Mouse (Mus musculus) liver, embryonic 13.5 days (tissue): ENCODE data around the gene Mybpc1. TPM values are rescaled to one million over a fixed set of nuclear protein-coding genes. Genes with fewer than 3 reads are reported as not detected.
"Not testable (repeated sequence)": the region's sequence is repeated elsewhere in the genome, so short reads cannot be mapped to it uniquely, and the experiment has no call there.

Experiments
- ATAC-seq: fragments of 200-750 bp; cut with Nextera tagmentation; 2 replicates; pipeline ENCODE4 v1.8.0; 2017; ENCODE audit warnings: low read depth, mild to moderate bottlenecking, moderate number of reproducible peaks, moderate library complexity
- DNase-seq: peaks from one replicate; pipeline ENCODE4 v3.0.0; 2022
- H3K27ac ChIP-seq: fragments of 300-500 bp; sonication (generic); 2 replicates; pipeline ENCODE4 v1.5.1; 2015; ENCODE audit warnings: moderate library complexity, mild to moderate bottlenecking, inconsistent platforms
- H3K27me3 ChIP-seq: fragments of 300-500 bp; sonication (generic); 2 replicates; pipeline ENCODE4 v1.6.1; 2015; ENCODE audit warnings: mild to moderate bottlenecking, inconsistent platforms
- H3K36me3 ChIP-seq: fragments of 300-500 bp; sonication (generic); 2 replicates; pipeline ENCODE4 v1.6.1; 2015; ENCODE audit warnings: mild to moderate bottlenecking, inconsistent platforms
- H3K4me1 ChIP-seq: fragments of 300-500 bp; sonication (generic); replicated peaks from 2 replicates; pipeline ENCODE4 v1.6.1; 2015; ENCODE audit warnings: inconsistent platforms
- H3K4me2 ChIP-seq: fragments of 300-500 bp; sonication (generic); 2 replicates; pipeline ENCODE4 v1.6.1; 2015; ENCODE audit warnings: inconsistent platforms, mild to moderate bottlenecking, moderate library complexity
- H3K4me3 ChIP-seq: fragments of 300-500 bp; sonication (generic); replicated peaks from 2 replicates; pipeline ENCODE4 v1.5.1; 2015; ENCODE audit warnings: mild to moderate bottlenecking, inconsistent platforms
- H3K9ac ChIP-seq: fragments of 300-500 bp; sonication (generic); 2 replicates; pipeline ENCODE4 v1.6.1; 2015; ENCODE audit warnings: mild to moderate bottlenecking, inconsistent platforms
- H3K9me3 ChIP-seq: fragments of 300-500 bp; sonication (generic); replicated peaks from 2 replicates; pipeline ENCODE4 v1.6.1; 2016; ENCODE audit warnings: inconsistent platforms
- WGBS: fragments of 180-500 bp; shearing (Covaris S2); methylation state at CpG from one replicate; pipeline ENCODE4 v1.1.7; 2015; ENCODE audit not compliant: insufficient replicate concordance; 5-methylcytosine and 5-hydroxymethylcytosine counted together
- polyA plus RNA-seq: library from polyadenylated mRNA; unstranded; fragments of >200 nt; fragmentation: Nextera tagmentation; extraction: Ambion mirVana; gene quantifications from 2 replicates; pipeline ENCODE4 v1.2.1, GENCODE M21; 2015

Mybpc1 gene
- polyA plus RNA-seq, 1 experiment from 2014 or later = 0.62 TPM

- ATAC-seq = no peak
- no peaks in the 10 kb centered on the region for H3K4me1 ChIP-seq
- WGBS = 57% methylated on average over 3 of the region's 3 CpGs
These were observed 54.7 kb downstream of the Mybpc1 start for GRCm38 (mm10) chr10:88550225-88550624.

GRCm38 (mm10) chr10:88547635-88548034 lies 57.3 kb downstream of the Mybpc1 start:
- Histone ChIP-seq H3K9me3 (no peaks in the 10 kb centered on the region), H3K4me1 (no peaks in the 10 kb centered on the region), H3K36me3 (no peaks in the 10 kb centered on the region), H3K4me2 (no peak overlapping the region), H3K9ac (no peak overlapping the region), H3K27me3 (no peaks in the 10 kb centered on the region), H3K27ac (no peak overlapping the region), H3K4me3 (no peak overlapping the region)
- WGBS = 34% methylated on average over 2 of the region's 2 CpGs
- ATAC-seq (no peak), DNase-seq (no peak)

More at GRCm38 (mm10) chr10:88550225-88550624, 54.7 kb downstream of the Mybpc1 start:
- Histone ChIP-seq H3K36me3 (no peaks in the 10 kb centered on the region), H3K4me2 (no peak overlapping the region), H3K9me3 (no peaks in the 10 kb centered on the region), H3K27ac (no peak overlapping the region), H3K4me3 (no peak overlapping the region), H3K27me3 (no peaks in the 10 kb centered on the region), H3K9ac (no peak overlapping the region)
- no peak for DNase-seq

DNA sequence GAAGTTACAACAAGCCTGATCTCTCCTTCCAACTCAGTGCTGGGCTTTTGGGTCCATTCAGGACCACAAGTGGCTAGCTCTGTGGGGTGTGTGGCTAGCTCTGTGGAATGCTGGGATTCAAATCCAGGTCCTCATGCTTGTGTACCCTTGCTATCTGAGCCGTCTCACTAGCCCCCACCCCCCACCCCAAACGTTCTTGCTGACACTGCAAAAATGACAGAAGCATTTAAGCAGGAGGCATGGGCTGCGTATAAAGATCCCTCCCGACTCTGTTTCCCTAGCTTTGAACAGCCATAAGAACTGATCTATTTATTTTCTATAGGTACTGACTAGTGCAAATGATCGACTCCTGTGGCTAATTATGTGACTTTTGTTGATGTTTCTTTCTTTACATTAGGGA lies 74.3 kb downstream of the Mybpc1 start:
- ATAC-seq (no peak), DNase-seq (no peak)
- no peaks in the 10 kb centered on the region for H3K9me3 ChIP-seq
- no peaks in the 10 kb centered on the region for H3K4me1 ChIP-seq
- H3K27ac ChIP-seq = no peak overlapping the region
- no peaks in the 10 kb centered on the region for H3K36me3 ChIP-seq
- no peak overlapping the region for H3K9ac ChIP-seq
- H3K27me3 ChIP-seq = no peaks in the 10 kb centered on the region
- no peak overlapping the region for H3K4me3 ChIP-seq
- 52% methylated on average over 5 of the region's 5 CpGs for WGBS
- H3K4me2 ChIP-seq = no peak overlapping the region

GRCm38 (mm10) chr10:88524016-88524415 lies 80.9 kb downstream of the Mybpc1 start:
- Histone ChIP-seq H3K4me1 (no peaks in the 10 kb centered on the region), H3K9me3 (no peaks in the 10 kb centered on the region), H3K4me3 (no peak overlapping the region), H3K9ac (no peak overlapping the region), H3K4me2 (no peak overlapping the region), H3K27ac (no peak overlapping the region), H3K36me3 (no peaks in the 10 kb centered on the region), H3K27me3 (no peaks in the 10 kb centered on the region)
- ATAC-seq = no peak
- no peak for DNase-seq
- WGBS = 68% methylated on average over 2 of the region's 2 CpGs

DNA sequence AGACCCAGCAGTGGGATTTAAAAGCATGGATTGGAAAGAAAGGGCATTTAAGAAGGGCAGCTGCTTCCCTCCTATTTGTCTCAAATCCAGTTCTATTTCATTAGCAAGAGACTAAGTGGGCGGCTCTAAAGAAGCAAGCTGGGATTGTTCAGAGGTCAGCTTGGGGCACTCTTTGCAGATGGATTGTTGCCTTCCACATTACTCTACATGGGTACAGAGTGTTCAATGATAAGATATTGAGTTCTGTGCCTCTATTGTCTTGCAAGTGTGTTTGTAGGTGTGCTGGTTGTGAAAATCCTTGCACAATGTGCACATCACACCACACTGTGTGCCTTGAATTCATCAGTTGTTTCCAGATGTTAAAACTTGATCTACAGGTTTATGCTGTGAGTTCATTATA lies 81.7 kb downstream of the Mybpc1 start:
- no peak overlapping the region for H3K4me3 ChIP-seq
- no peaks in the 10 kb centered on the region for H3K27me3 ChIP-seq
- no peaks in the 10 kb centered on the region for H3K36me3 ChIP-seq
- H3K9ac ChIP-seq = no peak overlapping the region
- H3K27ac ChIP-seq = no peak overlapping the region
- ATAC-seq (no peak), DNase-seq (no peak)
- H3K9me3 ChIP-seq = no peaks in the 10 kb centered on the region
- no peaks in the 10 kb centered on the region for H3K4me1 ChIP-seq
- 63% methylated on average over 1 of the region's 1 CpGs for WGBS
- no peak overlapping the region for H3K4me2 ChIP-seq

DNA sequence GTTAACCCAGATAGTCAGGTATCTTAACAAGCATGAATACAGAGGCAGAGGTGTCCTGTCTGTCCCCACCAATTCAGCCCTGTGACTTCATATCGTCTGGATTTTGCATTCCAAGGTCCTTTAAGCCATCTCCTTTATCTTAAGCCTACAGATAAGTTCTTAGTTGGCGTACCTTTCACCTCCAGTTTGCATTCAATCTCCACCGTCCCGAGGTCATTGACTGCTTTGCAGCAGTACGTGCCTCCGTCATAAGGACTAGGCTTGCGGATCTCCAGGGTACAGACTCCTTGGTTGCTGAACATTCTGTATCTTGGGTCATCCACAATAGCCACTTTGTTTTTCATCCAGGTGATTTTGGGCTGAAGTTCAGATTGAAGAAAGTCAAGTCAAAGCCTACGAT lies 82.2 kb downstream of the Mybpc1 start:
- no peak for ATAC-seq
- H3K9ac ChIP-seq = no peak overlapping the region
- DNase-seq = no peak
- H3K36me3 ChIP-seq = no peaks in the 10 kb centered on the region
- H3K4me2 ChIP-seq = no peak overlapping the region
- no peaks in the 10 kb centered on the region for H3K4me1 ChIP-seq
- WGBS = 57% methylated on average over 8 of the region's 8 CpGs
- no peak overlapping the region for H3K27ac ChIP-seq
- no peaks in the 10 kb centered on the region for H3K9me3 ChIP-seq
- H3K27me3 ChIP-seq = no peaks in the 10 kb centered on the region
- H3K4me3 ChIP-seq = no peak overlapping the region

- not testable (repeated sequence) for H3K36me3 ChIP-seq, H3K4me3 ChIP-seq, H3K9ac ChIP-seq, ATAC-seq, H3K4me2 ChIP-seq, H3K9me3 ChIP-seq, DNase-seq, H3K27ac ChIP-seq, H3K27me3 ChIP-seq, H3K4me1 ChIP-seq
- 83% methylated on average over 7 of the region's 7 CpGs for WGBS
These were observed 89.9 kb downstream of the Mybpc1 start for GRCm38 (mm10) chr10:88515049-88515448.

DNA sequence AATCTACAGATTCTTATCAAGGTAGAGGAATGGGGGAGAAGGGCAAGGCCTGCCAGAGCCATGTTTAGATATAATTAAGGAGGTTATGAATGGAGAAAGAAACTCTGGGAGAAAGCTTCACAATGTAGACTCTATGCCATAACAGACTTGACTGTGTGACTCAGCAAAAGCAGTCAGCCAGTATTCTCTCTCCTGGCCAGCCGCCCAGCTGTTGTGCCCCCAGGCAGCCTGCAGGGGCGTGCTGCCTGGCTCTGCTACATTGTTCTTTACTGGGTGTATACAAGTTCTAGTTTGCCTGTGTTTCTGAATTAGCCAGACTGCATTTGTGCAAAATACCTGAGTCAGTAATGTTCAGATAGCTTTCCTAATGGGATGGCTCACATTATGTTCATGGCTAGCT lies 90.5 kb downstream of the Mybpc1 start:
- ATAC-seq = peak; percentile 76
- 38% methylated on average over 2 of the region's 2 CpGs for WGBS
- Histone ChIP-seq H3K9me3 (no peaks in the 10 kb centered on the region), H3K27me3 (no peaks in the 10 kb centered on the region), H3K9ac (no peak overlapping the region), H3K36me3 (no peaks in the 10 kb centered on the region), H3K4me3 (no peak overlapping the region), H3K27ac (no peak overlapping the region), H3K4me1 (peaks cover 4% of the 10 kb centered on the region; the same call in 1 of the 2 replicates), H3K4me2 (no peak overlapping the region)
- DNase-seq = peak; percentile 48

GRCm38 (mm10) chr10:88513574-88514135 lies 91.3 kb downstream of the Mybpc1 start:
- peaks cover 4% of the 10 kb centered on the region; the same call in 1 of the 2 replicates for H3K4me1 ChIP-seq
- H3K9ac ChIP-seq = no peak overlapping the region
- H3K4me2 ChIP-seq = no peak overlapping the region
- no peaks in the 10 kb centered on the region for H3K9me3 ChIP-seq
- H3K27ac ChIP-seq = no peak overlapping the region
- H3K27me3 ChIP-seq = no peaks in the 10 kb centered on the region
- no peaks in the 10 kb centered on the region for H3K36me3 ChIP-seq
- H3K4me3 ChIP-seq = no peak overlapping the region
- DNase-seq (no peak), ATAC-seq (no peak)
- WGBS = 46% methylated on average over 8 of the region's 8 CpGs

DNA sequence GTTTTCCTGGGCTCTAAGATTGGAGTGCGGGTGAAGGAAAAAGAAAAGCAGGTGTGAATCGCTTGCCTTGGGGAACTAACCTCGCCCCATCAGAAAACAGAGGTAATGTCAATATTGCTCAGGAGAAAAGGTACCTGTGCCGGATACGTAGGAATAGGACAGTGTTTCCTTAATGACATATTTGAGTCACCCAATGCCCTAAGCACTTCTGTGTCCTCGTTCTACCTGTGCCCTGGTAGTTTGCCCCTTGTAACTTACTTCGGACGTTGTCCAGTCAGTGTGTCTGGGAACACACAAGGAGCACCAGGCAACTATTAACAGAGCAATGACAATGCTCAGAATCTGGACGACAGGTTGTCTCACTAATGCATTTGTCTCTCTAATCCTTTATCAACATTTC lies 93.6 kb downstream of the Mybpc1 start:
- Histone ChIP-seq H3K27ac (no peak overlapping the region), H3K4me2 (no peak overlapping the region), H3K36me3 (no peaks in the 10 kb centered on the region), H3K4me3 (no peak overlapping the region), H3K9me3 (no peaks in the 10 kb centered on the region), H3K9ac (no peak overlapping the region), H3K4me1 (peaks cover 4% of the 10 kb centered on the region; the same call in 1 of the 2 replicates), H3K27me3 (no peaks in the 10 kb centered on the region)
- WGBS = 76% methylated on average over 9 of the region's 9 CpGs
- ATAC-seq (no peak), DNase-seq (no peak)

GRCm38 (mm10) chr10:88510503-88511271 lies 94.3 kb downstream of the Mybpc1 start:
- ATAC-seq (no peak), DNase-seq (no peak)
- Histone ChIP-seq H3K27ac (no peak overlapping the region), H3K9ac (no peak overlapping the region), H3K4me2 (no peak overlapping the region), H3K4me3 (no peak overlapping the region), H3K4me1 (peaks cover 4% of the 10 kb centered on the region; the same call in 1 of the 2 replicates), H3K9me3 (no peaks in the 10 kb centered on the region), H3K27me3 (no peaks in the 10 kb centered on the region), H3K36me3 (no peaks in the 10 kb centered on the region)
- 69% methylated on average over 12 of the region's 12 CpGs for WGBS

DNA sequence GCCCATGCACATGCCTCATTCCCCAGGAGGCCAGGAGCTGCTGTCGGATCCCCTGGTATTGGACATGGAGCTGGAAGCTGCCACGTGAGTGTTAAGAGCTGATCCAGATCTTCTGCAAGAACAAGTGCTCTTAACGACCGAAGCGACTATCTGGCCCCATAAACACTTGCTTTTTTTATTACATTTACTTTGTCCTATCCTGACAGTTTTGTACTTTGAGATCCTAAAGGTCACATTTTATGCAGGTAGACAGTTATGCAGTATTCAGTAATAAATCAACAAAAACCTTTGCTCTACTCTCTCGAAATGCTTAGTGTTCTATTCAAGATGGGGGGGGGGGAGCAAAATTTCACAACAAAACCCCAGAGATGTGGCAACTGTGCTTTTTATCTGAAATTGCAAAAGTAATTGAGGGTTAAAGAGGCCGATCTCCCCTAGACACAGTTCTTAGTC lies 97.2 kb downstream of the Mybpc1 start:
- ATAC-seq = no peak
- Histone ChIP-seq H3K9ac (no peak overlapping the region), H3K36me3 (no peaks in the 10 kb centered on the region), H3K9me3 (no peaks in the 10 kb centered on the region), H3K4me2 (no peak overlapping the region), H3K4me3 (no peak overlapping the region), H3K27me3 (no peaks in the 10 kb centered on the region), H3K27ac (no peak overlapping the region), H3K4me1 (peaks cover 14% of the 10 kb centered on the region)
- DNase-seq = no peak
- 68% methylated on average over 7 of the region's 7 CpGs for WGBS
